Mouse (Mus musculus): ENCODE data around the gene Kdm4a.

- TF ChIP-seq CTCF (IDR thresholded peaks at IDR 0.05; ENCODE audit: extremely low read depth, insufficient read depth, insufficient read length, insufficient replicate concordance) (no peak), POLR2A (IDR thresholded peaks at IDR 0.05; ENCODE audit: low read depth, low read length) (no peak)
Observed at GRCm38 (mm10) chr4:118115132-118115531, 64.7 kb downstream of the Kdm4a start.
